Mouse (Mus musculus): ENCODE measurements at regions not wholly inside any gene's neighbourhood (a gene's known extent, or its start where the extent isn't known, plus 50 kb on each side); places are given as distances from the start of the nearest gene placed in this dataset.

- DNase-seq: no peak
Measured at GRCm38 (mm10) chr12:77997916-77998315, 196.1 kb upstream of the Gm6657 start.

- DNase-seq: no peak
Measured at GRCm38 (mm10) chr12:78000401-78000800, 193.6 kb upstream of the Gm6657 start.

GRCm38 (mm10) chr12:78001846-78002245 lies 192.2 kb upstream of the Gm6657 start:
- no peak for DNase-seq

- no peak for DNase-seq
Measured at GRCm38 (mm10) chr12:78033766-78034165, 160.3 kb upstream of the Gm6657 start.

- no peak for DNase-seq
Measured at GRCm38 (mm10) chr12:78046582-78046981, 147.5 kb upstream of the Gm6657 start.

GRCm38 (mm10) chr12:78055956-78056355 lies 138.1 kb upstream of the Gm6657 start:
- DNase-seq: peak; percentile 41

- DNase-seq: no peak
Measured at GRCm38 (mm10) chr12:78057166-78057565, 136.9 kb upstream of the Gm6657 start.

- no peak for DNase-seq
Measured at GRCm38 (mm10) chr12:78059965-78060364, 134.1 kb upstream of the Gm6657 start.

- no peak for DNase-seq
Measured at GRCm38 (mm10) chr12:78066024-78066423, 128.0 kb upstream of the Gm6657 start.

- no peak for DNase-seq
Measured at GRCm38 (mm10) chr12:78072935-78073334, 121.1 kb upstream of the Gm6657 start.

GRCm38 (mm10) chr12:78074290-78074802 lies 119.7 kb upstream of the Gm6657 start:
- no peak for DNase-seq

GRCm38 (mm10) chr12:78077285-78077684 lies 116.8 kb upstream of the Gm6657 start:
- no peak for DNase-seq

GRCm38 (mm10) chr12:78082163-78082562 lies 111.9 kb upstream of the Gm6657 start:
- no peak for DNase-seq

- no peak for DNase-seq
Measured at GRCm38 (mm10) chr12:78086016-78086415, 108.0 kb upstream of the Gm6657 start.

GRCm38 (mm10) chr12:78087921-78088320 lies 106.1 kb upstream of the Gm6657 start:
- no peak for DNase-seq

GRCm38 (mm10) chr12:78094471-78094870 lies 99.6 kb upstream of the Gm6657 start:
- no peak for DNase-seq

GRCm38 (mm10) chr12:78095352-78095751 lies 98.7 kb upstream of the Gm6657 start:
- no peak for DNase-seq

GRCm38 (mm10) chr12:78095916-78096315 lies 98.1 kb upstream of the Gm6657 start:
- no peak for DNase-seq

GRCm38 (mm10) chr12:78097119-78097518 lies 96.9 kb upstream of the Gm6657 start:
- DNase-seq: no peak

GRCm38 (mm10) chr12:78097692-78098091 lies 96.3 kb upstream of the Gm6657 start:
- DNase-seq: no peak

GRCm38 (mm10) chr12:78098765-78099194 lies 95.3 kb upstream of the Gm6657 start:
- DNase-seq: no peak

- no peak for DNase-seq
Measured at GRCm38 (mm10) chr12:78099761-78100160, 94.3 kb upstream of the Gm6657 start.

- no peak for DNase-seq
Measured at GRCm38 (mm10) chr12:78100756-78101155, 93.3 kb upstream of the Gm6657 start.

GRCm38 (mm10) chr12:78109931-78110330 lies 84.1 kb upstream of the Gm6657 start:
- no peak for DNase-seq

GRCm38 (mm10) chr12:78118131-78118530 lies 75.9 kb upstream of the Gm6657 start:
- no peak for DNase-seq

GRCm38 (mm10) chr12:78119246-78119645 lies 74.8 kb upstream of the Gm6657 start:
- DNase-seq: no peak
